In the genomic region with DNA sequence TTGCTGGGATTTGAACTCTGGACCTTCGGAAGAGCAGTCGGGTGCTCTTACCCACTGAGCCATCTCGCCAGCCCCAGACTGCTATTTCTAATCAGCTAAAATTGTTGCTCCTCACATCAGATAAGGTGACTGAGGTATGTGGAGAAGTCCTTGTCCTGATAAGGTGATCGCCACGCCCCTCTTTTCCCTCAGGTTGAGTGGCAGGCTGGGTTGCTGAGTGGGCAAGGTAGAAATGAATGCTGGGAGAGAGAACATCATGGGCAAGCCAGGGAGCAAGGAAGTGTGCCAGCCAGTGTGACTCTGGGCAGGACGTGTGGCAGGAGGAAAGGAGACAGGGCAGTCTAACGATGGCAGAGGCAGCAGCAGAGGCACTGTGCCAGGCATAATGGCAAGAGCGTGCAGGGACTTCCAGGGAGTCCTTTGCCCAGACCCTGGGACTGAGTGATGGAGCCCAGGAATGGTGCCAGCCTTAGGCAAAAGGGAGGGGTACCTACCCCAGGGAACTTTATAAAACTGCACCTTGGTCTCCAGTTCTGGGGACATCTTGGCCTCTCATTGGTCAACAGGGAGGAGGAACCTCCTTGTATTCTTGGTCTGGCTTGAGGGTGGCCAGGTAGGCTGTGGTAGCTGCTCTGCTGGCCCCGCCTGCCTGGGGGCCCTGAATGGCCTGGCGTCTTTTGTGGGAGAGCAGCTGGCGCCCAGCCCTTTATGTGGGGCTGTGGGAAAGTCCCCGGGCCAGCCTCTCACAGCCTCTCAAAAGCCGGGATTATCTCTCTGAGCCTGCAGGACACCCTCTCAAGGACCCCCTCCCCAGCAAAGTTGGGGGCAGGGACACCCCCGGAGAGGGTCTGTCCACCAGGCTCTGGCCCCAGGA, we compare ENCODE assay signal across 10 mouse cellular contexts. TPM values are rescaled to one million over a fixed set of nuclear protein-coding genes. Genes with fewer than 3 reads are reported as not detected.
A peak's percentile ranks its signal among the peaks of the same experiment; 100 is the strongest.
DNase-seq lines count a peak whose midpoint lies in the region; ATAC-seq and TF ChIP-seq lines count a peak whose summit lies in the region.
"Had no signal": no experiment of that assay in that cellular context is flagged by ENCODE, and none has a peak within 500 bp of the region (broad histone marks: within the 10 kb centered on the region; RNA-seq: fewer than 3 reads in every experiment).

No protein-coding gene starts in this region.

- H3K4me1 ChIP-seq in G1E (ENCODE audit: insufficient read depth, low read depth, low read length), result peaks cover 33% of the 10 kb centered on the region
- H3K4me1 ChIP-seq in hindbrain, embryonic 15.5 days (replicated peaks), result peaks cover 31% of the 10 kb centered on the region
- peaks cover 92% of the 10 kb centered on the region for H3K4me1 ChIP-seq in midbrain, embryonic 10.5 days

- DNase-seq in G1E (ENCODE audit: low spot score), result no peak
- DNase-seq in brain, embryonic 14.5 days (ENCODE audit: low read depth), result peak; percentile 97
- DNase-seq in midbrain, embryonic 10.5 days (ENCODE audit: low spot score), result peak; percentile 81
- no peak for DNase-seq in gastrocnemius, adult 8-10 months (ENCODE audit: low spot score in 2 of 2)
- no peak for DNase-seq in kidney, postnatal 4 days
- no peak for DNase-seq in adrenal gland, postnatal 14 days
- DNase-seq: cerebellum, adult 11 months had no signal

- H3K27ac ChIP-seq in hindbrain, embryonic 15.5 days (replicated peaks), result peak overlapping the region; percentile 78
- peak overlapping the region; percentile 92 for H3K27ac ChIP-seq in midbrain, embryonic 10.5 days (replicated peaks)

- H3K9me3 ChIP-seq in G1E (replicated peaks), result no peaks in the 10 kb centered on the region
- H3K9me3 ChIP-seq in hindbrain, embryonic 15.5 days, result no peaks in the 10 kb centered on the region
- H3K9me3 ChIP-seq in midbrain, embryonic 10.5 days (replicated peaks), result no peaks in the 10 kb centered on the region

- peak overlapping the region; percentile 29 for H3K4me2 ChIP-seq in hindbrain, embryonic 15.5 days

- no peak for TF ChIP-seq POLR2A in brain, embryonic 14.5 days (IDR thresholded peaks at IDR 0.05; ENCODE audit: borderline replicate concordance, extremely low read depth, insufficient read depth, insufficient read length, poor library complexity, severe bottlenecking)

- WGBS in hindbrain, embryonic 15.5 days, result 39% methylated on average over 14 of the region's 14 CpGs
- 42% methylated on average over 14 of the region's 14 CpGs for WGBS in midbrain, embryonic 10.5 days

- TF ChIP-seq CTCF in G1E (IDR thresholded peaks at IDR 0.05; ENCODE audit: low read depth, low read length), result no peak
- no peak for TF ChIP-seq CTCF in brain, embryonic 14.5 days (IDR thresholded peaks at IDR 0.05; ENCODE audit: borderline replicate concordance, extremely low read depth, insufficient read depth, insufficient read length)

- no peak for ATAC-seq in G1E (ENCODE audit: extremely low read depth, insufficient number of reproducible peaks, low FRiP score, poor library complexity, severe bottlenecking)
- peak; percentile 78 for ATAC-seq in hindbrain, embryonic 15.5 days (ENCODE audit: low FRiP score, low read depth)

- H3K4me3 ChIP-seq in G1E (ENCODE audit: low read depth, low read length), result peak overlapping the region; percentile 33; the same call in 1 of the 2 replicates
- no peak overlapping the region for H3K4me3 ChIP-seq in hindbrain, embryonic 15.5 days
- H3K4me3 ChIP-seq in midbrain, embryonic 10.5 days, result peak overlapping the region; percentile 39

- H3K9ac ChIP-seq in hindbrain, embryonic 15.5 days, result no peak overlapping the region

- H3K36me3 ChIP-seq in G1E (replicated peaks), result no peaks in the 10 kb centered on the region
- H3K36me3 ChIP-seq in hindbrain, embryonic 15.5 days, result no peaks in the 10 kb centered on the region
- H3K36me3 ChIP-seq in midbrain, embryonic 10.5 days, result no peaks in the 10 kb centered on the region

- H3K27me3 ChIP-seq in G1E (ENCODE audit: insufficient read depth, low read length), result peaks cover 72% of the 10 kb centered on the region
- peaks cover 6% of the 10 kb centered on the region; the same call in 1 of the 2 replicates for H3K27me3 ChIP-seq in hindbrain, embryonic 15.5 days
- peaks cover 47% of the 10 kb centered on the region for H3K27me3 ChIP-seq in midbrain, embryonic 10.5 days (ENCODE audit: low read depth, poor library complexity, severe bottlenecking)

RNA-seq across cellular contexts. Expression of a gene that starts 12.4 kb away (rescaled TPM):
- not detected in 2 replicates for total RNA-seq in G1E (2014; fragmentation: Nextera tagmentation)
- total RNA-seq in G1E (2017), result not detected in 2 replicates
- polyA plus RNA-seq in G1E (2012), result not detected in 2 replicates
- 76.0 and 114 TPM in 2 replicates for polyA plus RNA-seq in brain, embryonic 14.5 days (2012; rRNA removed)
- polyA plus RNA-seq in hindbrain, embryonic 15.5 days (2015; fragmentation: Nextera tagmentation; extraction: Ambion mirVana), result 159 and 196 TPM in 2 replicates
- 690 and 827 TPM in 2 replicates for polyA plus RNA-seq in midbrain, embryonic 10.5 days (2016; fragmentation: Nextera tagmentation; extraction: Ambion mirVana)
- total RNA-seq in gastrocnemius, adult 8-10 months (2022), result not detected
- not detected in 2 replicates for total RNA-seq in adrenal gland, postnatal 14 days (2021)
- total RNA-seq: granulocyte monocyte progenitor cell, adult 5-6 weeks; megakaryocyte-erythroid progenitor cell, adult 5-6 weeks had no signal

RNA-seq across cellular contexts. Expression of a gene that starts 15.6 kb away (rescaled TPM):
- total RNA-seq in G1E (2014; fragmentation: Nextera tagmentation), result 33.4 and 39.3 TPM in 2 replicates
- 41.6 and 45.2 TPM in 2 replicates for total RNA-seq in G1E (2017)
- 30.0 and 34.2 TPM in 2 replicates for polyA plus RNA-seq in G1E (2012)
- 68.0 and 95.5 TPM in 2 replicates for polyA plus RNA-seq in brain, embryonic 14.5 days (2012; rRNA removed)
- polyA plus RNA-seq in hindbrain, embryonic 15.5 days (2015; fragmentation: Nextera tagmentation; extraction: Ambion mirVana), result 35.9 and 37.3 TPM in 2 replicates
- 47.6 and 48.6 TPM in 2 replicates for polyA plus RNA-seq in midbrain, embryonic 10.5 days (2016; fragmentation: Nextera tagmentation; extraction: Ambion mirVana)
- 10 to 100 TPM; 28.2 to 31.7 (median 31.5) TPM for total RNA-seq in gastrocnemius, adult 8-10 months (2022)
- 27.9 and 30.2 TPM in 2 replicates for total RNA-seq in adrenal gland, postnatal 14 days (2021)

RNA-seq across cellular contexts. Expression of a gene that starts 19.9 kb away (rescaled TPM):
- 45.1 and 131 TPM in 2 replicates for total RNA-seq in G1E (2014; fragmentation: Nextera tagmentation)
- total RNA-seq in G1E (2017), result 23.9 and 27.7 TPM in 2 replicates
- polyA plus RNA-seq in G1E (2012), result 3.5 and 7.2 TPM in 2 replicates
- 0.79 and 1.8 TPM in 2 replicates for polyA plus RNA-seq in brain, embryonic 14.5 days (2012; rRNA removed)
- polyA plus RNA-seq in hindbrain, embryonic 15.5 days (2015; fragmentation: Nextera tagmentation; extraction: Ambion mirVana), result 0.64 and 0.71 TPM in 2 replicates
- polyA plus RNA-seq in midbrain, embryonic 10.5 days (2016; fragmentation: Nextera tagmentation; extraction: Ambion mirVana), result 0.67 and 0.99 TPM in 2 replicates
- total RNA-seq in gastrocnemius, adult 8-10 months (2022), result 1 to 10 TPM; 1.2 to 3.5 (median 1.9) TPM
- 8.3 and 10.6 TPM in 2 replicates for total RNA-seq in adrenal gland, postnatal 14 days (2021)

RNA-seq across cellular contexts. Expression of a gene that starts 49.4 kb away (rescaled TPM):
- not detected in 2 replicates for total RNA-seq in G1E (2014; fragmentation: Nextera tagmentation)
- total RNA-seq in G1E (2017), result not detected in 2 replicates
- not detected in 2 replicates for polyA plus RNA-seq in G1E (2012)
- polyA plus RNA-seq in brain, embryonic 14.5 days (2012; rRNA removed), result 28.9 and 30.7 TPM in 2 replicates
- 64.2 and 67.1 TPM in 2 replicates for polyA plus RNA-seq in hindbrain, embryonic 15.5 days (2015; fragmentation: Nextera tagmentation; extraction: Ambion mirVana)
- 45.9 and 46.8 TPM in 2 replicates for polyA plus RNA-seq in midbrain, embryonic 10.5 days (2016; fragmentation: Nextera tagmentation; extraction: Ambion mirVana)
- total RNA-seq in gastrocnemius, adult 8-10 months (2022), result 10 to 100 TPM; 84.8 to 99.7 (median 97.8) TPM
- total RNA-seq in adrenal gland, postnatal 14 days (2021), result 51.9 and 52.6 TPM in 2 replicates

Comparison
In these comparisons a context has a peak if more than half of its experiments do, and no peak if none do; other contexts are left out.
1. DNase-seq: peak in brain, embryonic 14.5 days (single experiment) and midbrain, embryonic 10.5 days (single experiment); none in G1E (single experiment), gastrocnemius, adult 8-10 months (0 of 2), kidney, postnatal 4 days (0 of 2) and adrenal gland, postnatal 14 days (single experiment).
2. RNA of a gene that starts 12.4 kb away (polyA plus RNA-seq): 690 to 827 TPM in midbrain, embryonic 10.5 days, 159 to 196 TPM in hindbrain, embryonic 15.5 days and 76.0 to 114 TPM in brain, embryonic 14.5 days; not detected in G1E; every median in the first group is over 10 times any median in the second.